Mouse (Mus musculus) skeletal muscle tissue, adult 2 months (tissue): ENCODE data around the gene Gm9964.
"Not testable (repeated sequence)": the region's sequence is repeated elsewhere in the genome, so short reads cannot be mapped to it uniquely, and the experiment has no call there.

Experiments
- DNase-seq: peaks from one replicate; pipeline ENCODE4 v3.0.0-alpha.2; 2012; ENCODE audit warnings: low read depth, low spot score

The Gm9964 gene

GRCm38 (mm10) chr11:79299719-79300431 lies 3.2 kb upstream of the Gm9964 start:
- DNase-seq: no peak

- DNase-seq: peak; percentile 33
Observed at GRCm38 (mm10) chr11:79296167-79296566, 539 bp downstream of the Gm9964 start.

GRCm38 (mm10) chr11:79293971-79294370 lies 2.7 kb downstream of the Gm9964 start:
- DNase-seq: no peak

GRCm38 (mm10) chr11:79293025-79293424 lies 3.7 kb downstream of the Gm9964 start:
- no peak for DNase-seq

- DNase-seq: no peak
Observed at GRCm38 (mm10) chr11:79292130-79292529, 4.6 kb downstream of the Gm9964 start.

GRCm38 (mm10) chr11:79291651-79292050 lies 5.1 kb downstream of the Gm9964 start:
- DNase-seq: no peak

- peak; percentile 39 for DNase-seq
Observed at GRCm38 (mm10) chr11:79290473-79290872, 6.2 kb downstream of the Gm9964 start.

- DNase-seq: no peak
Observed at GRCm38 (mm10) chr11:79288913-79289640, 7.6 kb downstream of the Gm9964 start.

GRCm38 (mm10) chr11:79288278-79288843 lies 8.3 kb downstream of the Gm9964 start:
- DNase-seq: no peak

- peak; percentile 55 for DNase-seq
Observed at GRCm38 (mm10) chr11:79287447-79287846, 9.3 kb downstream of the Gm9964 start.

GRCm38 (mm10) chr11:79286305-79286799 lies 10.4 kb downstream of the Gm9964 start:
- no peak for DNase-seq

- DNase-seq: no peak
Observed at GRCm38 (mm10) chr11:79283350-79284030, 13.2 kb downstream of the Gm9964 start.

GRCm38 (mm10) chr11:79281396-79281795 lies 15.3 kb downstream of the Gm9964 start:
- no peak for DNase-seq

- DNase-seq: no peak
Observed at GRCm38 (mm10) chr11:79279732-79280405, 16.8 kb downstream of the Gm9964 start.

GRCm38 (mm10) chr11:79273757-79274156 lies 22.9 kb downstream of the Gm9964 start:
- no peak for DNase-seq

- no peak for DNase-seq
Observed at GRCm38 (mm10) chr11:79273039-79273438, 23.7 kb downstream of the Gm9964 start.

- DNase-seq: no peak
Observed at GRCm38 (mm10) chr11:79267171-79267570, 29.5 kb downstream of the Gm9964 start.

GRCm38 (mm10) chr11:79264376-79264775 lies 32.3 kb downstream of the Gm9964 start:
- DNase-seq: no peak

GRCm38 (mm10) chr11:79260126-79260525 lies 36.6 kb downstream of the Gm9964 start:
- not testable (repeated sequence) for DNase-seq

GRCm38 (mm10) chr11:79258738-79259137 lies 38.0 kb downstream of the Gm9964 start:
- DNase-seq: peak; percentile 61

GRCm38 (mm10) chr11:79254391-79255098 lies 42.2 kb downstream of the Gm9964 start, which contains the start of gene Wsb1:
TSS of gene Wsb1 (minus strand) at chr11:79254671.
- DNase-seq: peak; percentile 89
